In the genomic region with DNA sequence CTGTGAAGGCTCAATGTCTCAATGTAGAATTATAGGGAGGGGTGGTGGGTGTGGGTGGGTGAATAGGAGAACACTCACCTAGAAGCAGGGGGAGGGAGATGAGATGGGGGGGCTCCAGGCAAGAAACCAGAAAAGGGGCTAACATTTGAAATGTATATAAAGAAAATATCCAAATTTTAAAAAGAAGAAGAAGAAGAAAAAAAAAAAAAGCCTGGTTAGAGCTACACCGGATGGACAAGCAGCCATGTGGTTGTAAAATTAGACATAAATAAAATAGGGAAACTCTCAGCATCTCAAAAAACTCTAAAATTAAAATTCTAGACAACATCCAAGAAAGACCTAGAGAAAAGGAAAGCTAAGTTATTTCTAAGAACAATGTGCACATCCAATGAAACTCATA, we compare ENCODE assay signal across 25 mouse cellular contexts. TPM values are rescaled to one million over a fixed set of nuclear protein-coding genes. Genes with fewer than 3 reads are reported as not detected.
DNase-seq lines count a peak whose midpoint lies in the region; TF ChIP-seq lines count a peak whose summit lies in the region.
"Had no signal": no experiment of that assay in that cellular context is flagged by ENCODE, and none has a peak within 500 bp of the region (broad histone marks: within the 10 kb centered on the region; RNA-seq: fewer than 3 reads in every experiment).

No protein-coding gene starts in this region.

- no peaks in the 10 kb centered on the region for H3K79me2 ChIP-seq in MEL (ENCODE audit: control insufficient read depth, insufficient read depth, low read length, poor library complexity)

- in situ Hi-C loops in ES-E14 (cut with MboI; ENCODE audit: low sequenced_read_pairs in 2 of 2, unreplicated experiment in 2 of 2): no loop called here

- no peak for TF ChIP-seq CTCF in MEL (IDR thresholded peaks at IDR 0.05 in 2 of 3, conservative IDR thresholded peaks at IDR 0.05 in 1 of 3; ENCODE audit: control insufficient read depth in 1 of 3, insufficient read depth in 1 of 3, low read depth in 2 of 3, low read length in 3 of 3, poor library complexity in 1 of 3, severe bottlenecking in 1 of 3)

- H3K4me1 ChIP-seq in ES-E14 (ENCODE audit: control insufficient read depth in 2 of 2, insufficient read depth in 2 of 2, low read length in 2 of 2, poor library complexity in 1 of 2) (peaks cover 0 to 6% of the 10 kb centered on the region in 2 experiments; a peak in 1 of 4 replicates), MEL (ENCODE audit: control insufficient read depth in 1 of 2, insufficient read depth in 2 of 2, low read length in 2 of 2) (no peaks in the 10 kb centered on the region)

- no peak for TF ChIP-seq EP300 in MEL (IDR thresholded peaks at IDR 0.05; ENCODE audit: low read depth in 1 of 2, low read length in 2 of 2)

- no peak overlapping the region for H3K27ac ChIP-seq in ES-E14 (ENCODE audit: insufficient read depth, low read depth, low read length, poor library complexity, severe bottlenecking)
- H3K27ac ChIP-seq in MEL (ENCODE audit: control insufficient read depth, low read depth, low read length): no peak overlapping the region

- no peaks in the 10 kb centered on the region for H3K36me3 ChIP-seq in ES-E14 (ENCODE audit: control insufficient read depth, insufficient read depth, low read length, poor library complexity, severe bottlenecking)
- H3K36me3 ChIP-seq in MEL (ENCODE audit: control insufficient read depth in 1 of 2, insufficient read depth in 2 of 2, low read length in 2 of 2): no peaks in the 10 kb centered on the region
- H3K36me3 ChIP-seq: G1E had no signal

- DNase-seq in ES-E14 (ENCODE audit: low read depth, low spot score) (no peak), MEL (ENCODE audit: low read depth, low spot score) (no peak)
- no peak for DNase-seq in left cerebral cortex, adult 18-20 months (ENCODE audit: low spot score in 2 of 2)
- DNase-seq in spleen, postnatal 14 days (ENCODE audit: low spot score in 2 of 2): no peak
- DNase-seq: adrenal gland, adult 2 months; adrenal gland, adult 8-10 months; adrenal gland, postnatal 10 days; adrenal gland, postnatal 14 days; adrenal gland, postnatal 25 days; adrenal gland, postnatal 36 days; B cell, adult 2 months; cerebellum, adult 11 months; cerebellum, adult 11-12 months; cerebellum, adult 18-20 months; cerebellum, adult 2 months; cerebellum, adult 8-10 months had no signal

- no peaks in the 10 kb centered on the region for H3K9me3 ChIP-seq in ES-E14 (ENCODE audit: control insufficient read depth, insufficient read depth, low read depth, low read length)
- no peaks in the 10 kb centered on the region for H3K9me3 ChIP-seq in MEL (replicated peaks; ENCODE audit: insufficient read depth, low read length)
- H3K9me3 ChIP-seq: G1E had no signal

- no peak overlapping the region for H3K4me3 ChIP-seq in ES-E14 (ENCODE audit: insufficient read depth in 1 of 2, low read depth in 1 of 2, low read length in 2 of 2, poor library complexity in 1 of 2, severe bottlenecking in 1 of 2)
- no peak overlapping the region for H3K4me3 ChIP-seq in MEL (ENCODE audit: control insufficient read depth in 1 of 2, insufficient read depth in 1 of 2, low read depth in 2 of 2, low read length in 2 of 2)

- H3K27me3 ChIP-seq in MEL (ENCODE audit: control insufficient read depth in 1 of 2, insufficient read depth in 2 of 2, low read length in 2 of 2): no peaks in the 10 kb centered on the region
- H3K27me3 ChIP-seq: CH12.LX, Patski had no signal

- TF ChIP-seq POLR2A in MEL (IDR thresholded peaks at IDR 0.05; ENCODE audit: control insufficient read depth in 1 of 2, insufficient read depth in 1 of 2, low read depth in 1 of 2, low read length in 2 of 2, poor library complexity in 1 of 2): no peak

- TF ChIP-seq RAD21 in MEL (IDR thresholded peaks at IDR 0.05; ENCODE audit: low read depth, low read length): no peak

- no peak overlapping the region for H3K9ac ChIP-seq in ES-E14 (ENCODE audit: insufficient read depth, low read depth, low read length, poor library complexity, severe bottlenecking)
- no peak overlapping the region for H3K9ac ChIP-seq in MEL (ENCODE audit: control insufficient read depth, low read depth, low read length, poor library complexity, severe bottlenecking)

TF ChIP-seq in ES-E14, 5 proteins besides CTCF, POLR2A, EP300 and RAD21:
- TF ChIP-seq ZNF384 (IDR thresholded peaks at IDR 0.05; ENCODE audit: low read depth, low read length): peak; percentile 57; the same call in 1 of the 2 replicates
- no peak for TF ChIP-seq MAFK (IDR thresholded peaks at IDR 0.05; ENCODE audit: insufficient read depth, low read depth, low read length)

TF ChIP-seq in MEL, 35 proteins besides CTCF, POLR2A, EP300 and RAD21:
- TF ChIP-seq CHD2 (IDR thresholded peaks at IDR 0.05; ENCODE audit: low read length) (no peak), ZNF384 (IDR thresholded peaks at IDR 0.05; ENCODE audit: low read depth, low read length) (peak; percentile 62), TCF12 (IDR thresholded peaks at IDR 0.05; ENCODE audit: low read depth, low read length) (no peak), BHLHE40 (IDR thresholded peaks at IDR 0.05; ENCODE audit: borderline replicate concordance, low read depth, low read length) (no peak)

RNA-seq across cellular contexts. Expression of gene Vmn2r106, which starts 20.4 kb away (rescaled TPM):
- total RNA-seq in ES-E14 (2012; rRNA removed) (not detected in 2 replicates), MEL (2012; rRNA removed) (not detected in 2 replicates)
- polyA plus RNA-seq in MEL (2012; ENCODE audit: insufficient read depth in 1 of 2, insufficient read length in 2 of 2, low read depth in 1 of 2, low replicate concordance in 2 of 2, missing spikeins in 1 of 2): not detected
- total RNA-seq in left cerebral cortex, adult 18-20 months (2021): not detected
- total RNA-seq: adrenal gland, adult 18-20 months; adrenal gland, adult 2 months; adrenal gland, adult 8-10 months; adrenal gland, postnatal 10 days; adrenal gland, postnatal 14 days; adrenal gland, postnatal 25 days; adrenal gland, postnatal 36 days; adrenal gland, postnatal 4 days; CH12.LX; G1E had no signal
- polyA plus RNA-seq: activated CD4-positive, CD25-positive, alpha-beta regulatory T cell, adult 4 months; adrenal gland, adult 2 months; brain, embryonic 14.5 days; C2C12; CD4-positive, CD25-positive, alpha-beta regulatory T cell, adult 4 months; cerebellum, adult 2 months; G1E; Patski had no signal

RNA-seq across cellular contexts. Expression of gene Vmn2r107, which starts 39.3 kb away (rescaled TPM):
- total RNA-seq in ES-E14 (2012; rRNA removed) (not detected in 2 replicates), MEL (2012; rRNA removed) (not detected in 2 replicates)
- not detected for polyA plus RNA-seq in MEL (2012; ENCODE audit: insufficient read depth in 1 of 2, insufficient read length in 2 of 2, low read depth in 1 of 2, low replicate concordance in 2 of 2, missing spikeins in 1 of 2)
- total RNA-seq in left cerebral cortex, adult 18-20 months (2021): not detected
- total RNA-seq: adrenal gland, adult 18-20 months; adrenal gland, adult 2 months; adrenal gland, adult 8-10 months; adrenal gland, postnatal 10 days; adrenal gland, postnatal 14 days; adrenal gland, postnatal 25 days; adrenal gland, postnatal 36 days; adrenal gland, postnatal 4 days; CH12.LX had no signal
- polyA plus RNA-seq: activated CD4-positive, CD25-positive, alpha-beta regulatory T cell, adult 4 months; adrenal gland, adult 2 months; brain, embryonic 14.5 days; C2C12; CD4-positive, CD25-positive, alpha-beta regulatory T cell, adult 4 months; cerebellum, adult 2 months; G1E; Patski had no signal
